Mouse (Mus musculus): Measurements from ENCODE around the gene Gss.

- no peak for TF ChIP-seq CTCF (IDR thresholded peaks at IDR 0.05)
- TF ChIP-seq EP300 (IDR thresholded peaks at IDR 0.05): no peak
Measured at GRCm38 (mm10) chr2:155622606-155623005, 30.0 kb upstream of the Gss start.
